Mouse (Mus musculus) MEL (cell line): ENCODE measurements at regions not wholly inside any gene's neighbourhood (a gene's known extent, or its start where the extent isn't known, plus 50 kb on each side); places are given as distances from the start of the nearest gene placed in this dataset.

Experiments
- EP300 ChIP-seq, 2 experiments: IDR thresholded peaks; 2 replicates each; pipeline ENCODE4 v1.6.1; 2011; ENCODE audit warnings: improper control_type of control experiment in 2 of 2, low read length in 2 of 2, low read depth in 1 of 2, mild to moderate bottlenecking in 1 of 2
- ETS1 ChIP-seq: IDR thresholded peaks from 2 replicates; pipeline ENCODE4 v1.6.1; 2012; ENCODE audit warnings: low read depth, mild to moderate bottlenecking, inconsistent platforms, low read length, improper control_type of control experiment, moderate library complexity
- GATA1 ChIP-seq: IDR thresholded peaks from 2 replicates; pipeline ENCODE4 v1.6.1; 2011; ENCODE audit warnings: low read depth, low read length, improper control_type of control experiment
- MXI1 ChIP-seq: IDR thresholded peaks from 2 replicates; pipeline ENCODE4 v1.6.1; 2011; ENCODE audit warnings: mild to moderate bottlenecking, low read depth, low read length, improper control_type of control experiment
- MYC ChIP-seq: IDR thresholded peaks from 2 replicates; pipeline ENCODE4 v1.6.1; 2011; ENCODE audit warnings: low read depth, mild to moderate bottlenecking, low read length, improper control_type of control experiment, moderate library complexity
- POLR2A ChIP-seq, 2 experiments: IDR thresholded peaks; 2 replicates each; pipeline ENCODE4 v1.6.1; 2011 to 2012; ENCODE audit warnings: low read length in 2 of 2, mild to moderate bottlenecking in 2 of 2, control low read depth in 1 of 2, improper control_type of control experiment in 1 of 2, low read depth in 1 of 2, moderate library complexity in 1 of 2; ENCODE audit not compliant: control insufficient read depth in 1 of 2, insufficient read depth in 1 of 2, poor library complexity in 1 of 2
- RCOR1 ChIP-seq: IDR thresholded peaks from 2 replicates; pipeline ENCODE4 v1.6.1; 2012; ENCODE audit warnings: low read depth, mild to moderate bottlenecking, inconsistent platforms, low read length, improper control_type of control experiment
- TCF12 ChIP-seq: IDR thresholded peaks from 2 replicates; pipeline ENCODE4 v1.6.1; 2014; ENCODE audit warnings: low read depth, mild to moderate bottlenecking, inconsistent platforms, low read length, improper control_type of control experiment, moderate library complexity
- UBTF ChIP-seq: IDR thresholded peaks from 2 replicates; pipeline ENCODE4 v1.6.1; 2012; ENCODE audit warnings: low read depth, mild to moderate bottlenecking, inconsistent platforms, low read length, improper control_type of control experiment, moderate library complexity, borderline replicate concordance; ENCODE audit not compliant: insufficient read depth
- USF1 ChIP-seq: IDR thresholded peaks from 2 replicates; pipeline ENCODE4 v1.6.1; 2014; ENCODE audit warnings: low read depth, mild to moderate bottlenecking, inconsistent platforms, low read length, improper control_type of control experiment, moderate library complexity

GRCm38 (mm10) chr10:102878010-102878409 is 152.0 kb downstream of the Alx1 start:
- TF ChIP-seq MYC (no peak), GATA1 (no peak), USF1 (no peak), UBTF (no peak), POLR2A (IDR thresholded peaks at IDR 0.05; ENCODE audit: control insufficient read depth in 1 of 2, insufficient read depth in 1 of 2, low read depth in 1 of 2, low read length in 2 of 2, poor library complexity in 1 of 2) (no peak), MXI1 (no peak), EP300 (IDR thresholded peaks at IDR 0.05; ENCODE audit: low read depth in 1 of 2, low read length in 2 of 2) (no peak), ETS1 (no peak), RCOR1 (no peak), TCF12 (no peak)
